Mouse (Mus musculus): Measurements from ENCODE around the gene Dgke.

DNA sequence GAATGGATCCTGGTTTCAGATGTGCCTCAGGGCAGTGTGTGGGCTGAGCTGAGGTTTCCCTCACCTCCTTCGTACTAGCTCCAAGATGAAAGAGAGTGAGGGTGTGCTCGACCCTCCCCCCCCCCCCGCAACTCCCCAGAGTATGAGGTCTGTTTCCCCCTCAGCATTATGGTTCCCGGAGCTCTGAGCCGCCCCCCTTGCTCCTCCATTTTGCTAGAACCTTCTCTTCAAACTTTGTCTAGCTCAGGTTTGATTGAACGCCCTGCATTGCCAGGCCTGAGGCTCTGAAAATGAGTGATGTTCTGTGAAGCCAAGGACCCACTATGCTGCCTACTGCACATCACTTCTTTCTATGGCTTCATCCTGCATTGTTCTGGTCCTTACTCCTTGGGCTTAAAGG, 32.3 kb upstream of the Dgke start:
- TF ChIP-seq CTCF (IDR thresholded peaks at IDR 0.05; ENCODE audit: low read depth) (no peak), EP300 (optimal IDR thresholded peaks at IDR 0.05) (no peak)

Measured in stomach, postnatal 0 days (tissue).